Mouse (Mus musculus) kidney, adult 18-20 months (tissue): ENCODE measurements around the gene Scfd2.
A peak's percentile ranks its signal among the peaks of the same experiment; 100 is the strongest.

ENCODE experiments used
- DNase-seq: peaks from one replicate; pipeline ENCODE4 v3.0.0; 2021

The Scfd2 gene

GRCm38 (mm10) chr5:74531630-74532280 is at the start of gene Scfd2:
Gene Scfd2, minus strand, starts transcription at chr5:74531759.
- DNase-seq: peak; percentile 98

- DNase-seq: no peak
These were observed 40.2 kb upstream of the Scfd2 start for GRCm38 (mm10) chr5:74571767-74572166.

DNA sequence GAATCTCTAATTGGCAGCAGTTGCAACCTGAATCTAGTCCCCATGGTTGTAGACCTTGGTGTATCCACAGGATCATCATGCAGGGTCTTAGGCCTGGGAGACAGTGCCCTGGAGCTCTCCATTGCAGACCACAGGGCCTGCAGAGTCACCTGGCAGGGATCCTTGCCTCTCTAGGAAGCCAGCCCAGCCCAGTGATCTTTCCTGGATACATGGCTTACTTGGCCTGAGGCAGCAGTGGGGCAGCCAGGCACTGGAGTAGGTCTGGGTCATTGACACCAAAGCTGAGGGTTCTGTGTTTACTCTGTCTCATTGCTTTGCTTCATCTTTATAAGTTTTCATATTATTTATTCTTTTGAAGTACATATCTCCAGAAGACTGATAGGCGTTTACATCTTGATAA is 29.6 kb upstream of the Scfd2 start:
- peak; percentile 5 for DNase-seq

DNA sequence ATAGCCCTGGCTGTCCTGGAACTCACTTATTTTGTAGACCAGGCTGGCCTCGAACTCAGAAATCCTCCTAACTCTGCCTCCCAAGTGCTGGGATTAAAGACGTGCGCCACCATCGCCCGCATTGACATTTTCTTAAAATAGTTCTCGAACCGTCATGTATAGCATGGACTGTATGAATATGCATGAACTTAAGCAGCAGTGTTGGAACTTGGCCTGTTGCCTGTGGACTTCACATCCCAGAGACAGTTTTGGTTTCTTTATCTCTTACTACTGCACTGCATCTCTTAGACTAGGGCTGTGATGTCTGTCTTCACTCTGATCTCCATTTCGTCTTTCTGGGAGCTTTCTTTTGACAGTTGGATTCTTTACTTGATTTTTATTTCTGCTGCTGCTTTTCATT is 18.0 kb upstream of the Scfd2 start:
- DNase-seq: no peak

- no peak for DNase-seq
These were observed 14.0 kb upstream of the Scfd2 start for GRCm38 (mm10) chr5:74545606-74546005.

DNA sequence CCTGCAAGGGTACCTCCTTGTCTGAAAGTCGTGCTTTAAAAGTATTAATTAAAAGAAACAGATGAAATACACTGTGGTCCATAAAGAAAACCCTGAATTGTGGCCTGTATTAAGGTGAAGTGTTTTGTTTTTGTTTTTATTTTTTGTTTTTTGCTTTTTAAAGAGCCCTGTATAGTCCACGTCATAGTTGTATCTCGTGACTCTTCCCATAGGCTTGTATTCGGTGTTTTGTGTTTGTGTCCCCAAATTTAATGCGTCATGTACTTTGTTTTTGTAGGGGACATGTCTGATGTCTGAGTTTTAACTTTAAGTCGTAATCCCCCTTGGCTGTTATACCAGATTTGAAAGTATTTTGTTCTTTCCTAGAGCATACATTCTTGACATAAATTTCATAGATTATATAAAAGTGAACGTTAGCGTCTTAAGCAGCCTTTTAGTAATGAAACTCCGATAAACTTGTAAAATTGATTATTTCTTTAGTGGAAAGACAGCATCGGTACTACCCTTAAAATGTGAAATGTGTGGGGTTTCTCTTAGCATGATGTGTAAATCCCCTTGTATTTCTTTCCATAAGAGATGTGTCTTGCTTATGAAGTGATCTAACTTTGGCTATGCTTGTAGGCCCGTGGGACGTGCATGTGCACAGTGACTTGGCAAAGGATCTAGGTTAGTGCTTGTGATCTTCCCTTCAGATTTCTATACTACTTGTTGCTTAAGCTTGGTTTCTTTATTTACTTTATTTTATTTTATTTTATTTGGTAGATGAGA is 4.8 kb upstream of the Scfd2 start:
- no peak for DNase-seq

GRCm38 (mm10) chr5:74535240-74536021 is 3.9 kb upstream of the Scfd2 start, which contains the start of gene Fip1l1:
Gene Fip1l1, plus strand, starts transcription at chr5:74535449.
- DNase-seq: peak; percentile 92

GRCm38 (mm10) chr5:74530785-74531184 is 774 bp downstream of the Scfd2 start:
- DNase-seq: no peak

- no peak for DNase-seq
These were observed 4.5 kb downstream of the Scfd2 start for GRCm38 (mm10) chr5:74527025-74527424.

- no peak for DNase-seq
These were observed 19.9 kb downstream of the Scfd2 start for GRCm38 (mm10) chr5:74511686-74512085.

GRCm38 (mm10) chr5:74492705-74493104 is 38.9 kb downstream of the Scfd2 start:
- DNase-seq: no peak

GRCm38 (mm10) chr5:74484646-74485045 is 46.9 kb downstream of the Scfd2 start:
- no peak for DNase-seq

GRCm38 (mm10) chr5:74482633-74483032 is 48.9 kb downstream of the Scfd2 start:
- no peak for DNase-seq

DNA sequence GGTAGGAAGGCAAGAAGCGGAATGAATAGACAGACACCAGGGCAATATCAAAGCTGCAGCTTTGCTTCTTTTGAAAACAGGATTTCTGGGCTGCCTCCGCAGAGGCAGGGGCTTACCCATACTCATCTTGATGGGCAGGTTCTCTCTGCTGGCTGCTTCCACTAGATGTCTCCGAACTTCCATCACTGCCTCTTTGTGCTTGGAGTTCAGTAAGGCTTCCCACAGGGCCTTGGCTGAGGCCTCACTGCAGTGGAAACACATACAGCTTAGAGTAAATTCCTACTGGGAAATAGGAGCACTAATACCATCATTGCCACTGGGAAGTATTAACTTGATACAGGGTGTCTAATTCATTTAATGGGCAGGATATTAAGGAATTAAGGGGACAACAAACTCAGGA is 49.5 kb downstream of the Scfd2 start:
- no peak for DNase-seq

GRCm38 (mm10) chr5:74480409-74480808 is 51.1 kb downstream of the Scfd2 start:
- no peak for DNase-seq

DNA sequence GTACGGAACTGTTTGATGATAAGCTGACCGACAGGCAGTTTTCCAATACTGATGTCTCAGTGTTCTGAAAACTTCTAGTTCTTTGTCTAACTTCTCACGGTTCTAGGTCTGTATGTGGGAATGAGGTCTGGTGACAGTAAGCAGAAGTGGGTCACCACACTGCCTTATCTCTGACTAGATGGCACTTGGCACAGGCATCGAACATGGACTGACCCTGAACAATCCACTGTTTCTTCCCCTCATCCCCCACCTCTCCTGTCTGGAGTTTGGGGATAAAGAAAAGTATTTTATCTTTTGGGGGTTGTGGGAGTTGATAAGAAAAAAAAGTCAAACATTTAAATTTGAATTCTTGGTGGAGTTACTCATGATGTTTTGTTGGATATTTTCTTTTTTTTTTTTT is 51.6 kb downstream of the Scfd2 start:
- no peak for DNase-seq

GRCm38 (mm10) chr5:74479157-74479556 is 52.4 kb downstream of the Scfd2 start:
- DNase-seq: no peak

DNA sequence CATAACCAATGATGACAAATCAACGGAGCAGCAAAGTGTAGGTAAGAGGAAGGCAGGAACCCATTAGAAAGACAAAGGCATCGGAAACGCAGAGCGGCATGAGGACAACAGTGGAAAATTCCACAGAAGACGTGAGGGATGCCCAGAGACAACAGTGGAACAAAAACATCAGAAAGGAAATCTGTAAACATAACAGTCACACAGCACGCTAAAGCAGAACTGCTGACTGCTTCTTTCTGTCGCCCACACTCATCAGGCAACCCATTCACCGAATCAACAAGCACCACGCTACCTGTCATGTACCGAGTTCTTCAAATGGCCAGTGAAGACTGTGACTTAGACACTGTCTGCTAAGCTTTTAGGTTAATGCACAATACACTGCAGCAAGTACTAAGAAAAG is 55.0 kb downstream of the Scfd2 start:
- no peak for DNase-seq

- no peak for DNase-seq
These were observed 58.4 kb downstream of the Scfd2 start for GRCm38 (mm10) chr5:74473117-74473516.

- no peak for DNase-seq
These were observed 60.7 kb downstream of the Scfd2 start for GRCm38 (mm10) chr5:74470819-74471218.

- no peak for DNase-seq
These were observed 61.9 kb downstream of the Scfd2 start for GRCm38 (mm10) chr5:74469620-74470019.

DNA sequence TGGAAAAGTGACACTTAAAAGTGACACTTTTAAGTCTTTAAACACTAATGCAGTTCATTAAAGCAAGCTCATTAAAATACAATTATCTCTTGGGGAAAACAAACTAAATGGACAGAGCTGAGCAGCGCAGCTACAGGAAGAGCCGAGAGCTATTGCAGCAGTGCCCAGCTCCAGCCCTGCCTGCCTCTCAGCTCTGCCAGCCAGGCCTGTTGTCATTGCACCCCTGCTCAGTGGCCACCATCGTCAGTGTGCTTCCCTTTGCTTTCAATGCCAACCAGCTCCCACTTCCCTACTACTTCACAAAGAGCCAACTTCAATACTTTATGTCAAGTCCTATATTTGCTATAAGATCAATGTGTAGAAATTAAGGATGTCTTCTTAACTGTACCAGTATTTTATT is 63.8 kb downstream of the Scfd2 start:
- DNase-seq: no peak

DNA sequence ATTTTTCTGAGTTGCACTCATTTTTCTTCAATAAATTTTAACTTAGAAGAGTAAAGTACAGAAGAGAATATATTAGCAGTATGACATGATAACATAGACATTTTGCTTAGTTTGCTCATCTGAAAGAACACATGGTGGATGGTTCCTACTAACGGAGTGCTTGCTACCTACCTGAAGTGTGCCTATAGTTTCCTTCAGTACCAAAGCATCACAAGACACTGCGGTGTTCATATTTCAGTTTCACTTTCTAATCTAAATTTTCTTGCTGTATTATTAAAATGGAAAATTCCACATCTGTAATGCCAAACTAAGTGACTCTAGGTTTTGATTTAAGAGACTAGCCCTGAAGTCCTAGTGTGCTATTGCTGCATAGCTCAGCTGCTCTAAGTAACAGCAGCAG is 74.8 kb downstream of the Scfd2 start:
- no peak for DNase-seq
